ENCODE assay signal across 8 mouse cellular contexts in the genomic region with DNA sequence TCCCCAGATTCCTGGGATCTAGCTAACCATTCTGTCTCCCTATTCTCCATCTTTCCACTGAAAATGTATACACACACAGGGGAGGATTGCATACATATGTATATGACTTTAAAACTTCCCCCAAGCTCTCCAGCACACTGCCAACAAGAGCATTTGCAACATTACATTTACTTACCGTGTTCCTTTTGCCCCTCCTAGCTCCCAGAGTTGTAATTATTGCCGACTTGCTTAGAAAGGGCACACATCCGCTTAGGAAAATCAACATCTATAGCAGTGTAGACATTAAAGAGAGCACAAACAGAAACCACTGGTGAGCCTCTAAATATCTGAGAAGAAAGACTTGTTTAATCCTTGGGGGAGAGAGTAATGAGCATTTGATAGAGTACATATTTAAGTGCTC. TPM values are rescaled to one million over a fixed set of nuclear protein-coding genes. Genes with fewer than 3 reads are reported as not detected.
A peak's percentile ranks its signal among the peaks of the same experiment; 100 is the strongest.
DNase-seq lines count a peak whose midpoint lies in the region; ATAC-seq and TF ChIP-seq lines count a peak whose summit lies in the region.

No protein-coding gene starts in this region.

- H3K36me3 ChIP-seq in heart, embryonic 16.5 days (ENCODE audit: control insufficient read depth, insufficient read depth), result no peaks in the 10 kb centered on the region
- H3K36me3 ChIP-seq in hindbrain, postnatal 0 days (ENCODE audit: insufficient read depth, low read length), result peaks cover 8% of the 10 kb centered on the region; the same call in 1 of the 2 replicates
- no peaks in the 10 kb centered on the region for H3K36me3 ChIP-seq in midbrain, embryonic 15.5 days (replicated peaks)

- TF ChIP-seq CTCF in hindbrain, postnatal 0 days (IDR thresholded peaks at IDR 0.05; ENCODE audit: low read depth), result no peak

- H3K27me3 ChIP-seq in heart, embryonic 16.5 days (ENCODE audit: control insufficient read depth, insufficient read depth, low read length), result no peaks in the 10 kb centered on the region
- no peaks in the 10 kb centered on the region for H3K27me3 ChIP-seq in hindbrain, postnatal 0 days (ENCODE audit: insufficient read depth, low read length)
- H3K27me3 ChIP-seq in midbrain, embryonic 15.5 days (replicated peaks), result no peaks in the 10 kb centered on the region

- peak overlapping the region; percentile 95 for H3K9ac ChIP-seq in heart, embryonic 16.5 days (ENCODE audit: low read length)
- H3K9ac ChIP-seq in hindbrain, postnatal 0 days (replicated peaks; ENCODE audit: low read length), result peak overlapping the region; percentile 87
- peak overlapping the region; percentile 94 for H3K9ac ChIP-seq in midbrain, embryonic 15.5 days

- WGBS in heart, embryonic 16.5 days, result 52% methylated on average over 3 of the region's 3 CpGs
- WGBS in hindbrain, postnatal 0 days, result 50% methylated on average over 3 of the region's 3 CpGs
- 66% methylated on average over 3 of the region's 3 CpGs for WGBS in midbrain, embryonic 15.5 days

- peaks cover 13% of the 10 kb centered on the region; the same call in 1 of the 2 replicates for H3K4me1 ChIP-seq in heart, embryonic 16.5 days (ENCODE audit: control insufficient read depth, insufficient read depth, low read length)
- peaks cover 5% of the 10 kb centered on the region; the same call in 1 of the 2 replicates for H3K4me1 ChIP-seq in hindbrain, postnatal 0 days (ENCODE audit: insufficient read depth, low read length)
- peaks cover 23% of the 10 kb centered on the region for H3K4me1 ChIP-seq in midbrain, embryonic 15.5 days

- no peaks in the 10 kb centered on the region for H3K9me3 ChIP-seq in heart, embryonic 16.5 days (replicated peaks; ENCODE audit: control insufficient read depth, low read length)
- no peaks in the 10 kb centered on the region for H3K9me3 ChIP-seq in hindbrain, postnatal 0 days (ENCODE audit: low read length)
- H3K9me3 ChIP-seq in midbrain, embryonic 15.5 days, result no peaks in the 10 kb centered on the region

- H3K4me3 ChIP-seq in heart, embryonic 16.5 days (ENCODE audit: low read length), result peak overlapping the region; percentile 88
- H3K4me3 ChIP-seq in hindbrain, postnatal 0 days (ENCODE audit: low read length), result peak overlapping the region; percentile 79
- H3K4me3 ChIP-seq in midbrain, embryonic 15.5 days, result peak overlapping the region; percentile 72

- H3K27ac ChIP-seq in heart, embryonic 16.5 days (ENCODE audit: low read length), result no peak overlapping the region; the same call in 1 of the 2 replicates
- peak overlapping the region; percentile 97; the same call in 1 of the 2 replicates for H3K27ac ChIP-seq in hindbrain, postnatal 0 days
- peak overlapping the region; percentile 94; the same call in 1 of the 2 replicates for H3K27ac ChIP-seq in midbrain, embryonic 15.5 days

- DNase-seq in heart, adult 8-10 months (ENCODE audit: low spot score), result no peak
- peak; percentile 21 for DNase-seq in MEL-GATA-1-ER (ENCODE audit: extremely low read depth, low read depth)
- no peak for DNase-seq in hindbrain, postnatal 0 days (ENCODE audit: low spot score)
- no peak for DNase-seq in gastrocnemius, postnatal 4 days (ENCODE audit: low spot score in 2 of 2)

- H3K4me2 ChIP-seq in heart, embryonic 16.5 days (ENCODE audit: low read depth, low read length), result peak overlapping the region; percentile 91
- H3K4me2 ChIP-seq in hindbrain, postnatal 0 days (ENCODE audit: low read depth, low read length), result peak overlapping the region; percentile 60
- H3K4me2 ChIP-seq in midbrain, embryonic 15.5 days, result peak overlapping the region; percentile 70

- ATAC-seq in heart, embryonic 16.5 days (replicated peaks; ENCODE audit: extremely low read depth, insufficient read depth, low FRiP score), result no peak
- ATAC-seq in hindbrain, postnatal 0 days, result no peak
- no peak for ATAC-seq in midbrain, embryonic 15.5 days (replicated peaks)
- no peak for ATAC-seq in megakaryocyte-erythroid progenitor cell, adult 5-6 weeks (replicated peaks; ENCODE audit: low FRiP score, low TSS enrichment, poor library complexity, severe bottlenecking)
- no peak for ATAC-seq in cerebellum, adult (ENCODE audit: insufficient number of reproducible peaks, low FRiP score, low TSS enrichment)

RNA-seq across cellular contexts. Expression of a gene that starts 1.2 kb away (rescaled TPM):
- polyA plus RNA-seq in heart, embryonic 16.5 days (2015; fragmentation: Nextera tagmentation; extraction: Ambion mirVana), result 14.4 and 14.9 TPM in 2 replicates
- 10 to 100 TPM in 1 of 4 experiments, 1 to 10 TPM in 3; 6.5 to 10.0 (median 7.9) TPM for total RNA-seq in heart, adult 8-10 months (2022)
- total RNA-seq in hindbrain, postnatal 0 days (2014; rRNA removed), result 12.4 and 16.4 TPM in 2 replicates
- polyA plus RNA-seq in hindbrain, postnatal 0 days (2015; fragmentation: Nextera tagmentation; extraction: Ambion mirVana), result 12.9 and 15.0 TPM in 2 replicates
- polyA plus RNA-seq in midbrain, embryonic 15.5 days (2015; fragmentation: Nextera tagmentation; extraction: Ambion mirVana), result 20.2 and 20.3 TPM in 2 replicates
- 6.5 and 12.9 TPM in 2 replicates for total RNA-seq in megakaryocyte-erythroid progenitor cell, adult 5-6 weeks (2014; fragmentation: Nextera tagmentation)
- total RNA-seq in megakaryocyte-erythroid progenitor cell, adult 5-6 weeks (2017), result 3.7 and 8.3 TPM in 2 replicates
- 10 to 100 TPM; 11.5 to 19.4 TPM for total RNA-seq in gastrocnemius, postnatal 4 days (2021)
